ENCODE assay signal across 13 mouse cellular contexts in genomic region chr2:32358381-32358780, GRCm38 (mm10). TPM values are rescaled to one million over a fixed set of nuclear protein-coding genes. Genes with fewer than 3 reads are reported as not detected.
"Had no signal": no experiment of that assay in that cellular context is flagged by ENCODE, and none has a peak within 500 bp of the region (broad histone marks: within the 10 kb centered on the region; RNA-seq: fewer than 3 reads in every experiment).

No protein-coding gene starts in this region.

- H3K4me3 ChIP-seq: limb, embryonic 13.5 days; midbrain, embryonic 12.5 days; myocyte; neural tube, embryonic 15.5 days had no signal

- H3K9ac ChIP-seq: limb, embryonic 13.5 days; liver, embryonic 14.5 days; midbrain, embryonic 12.5 days; neural tube, embryonic 15.5 days had no signal

- H3K36me3 ChIP-seq: limb, embryonic 13.5 days; midbrain, embryonic 12.5 days; neural tube, embryonic 15.5 days had no signal

- DNase-seq: kidney, adult 9 months; kidney, postnatal 36 days; lung, adult 18-20 months; right cerebral cortex, adult 18-20 months; right cerebral cortex, postnatal 25 days; thymus, postnatal 4 days had no signal

- H3K27ac ChIP-seq: kidney, postnatal 0 days; limb, embryonic 13.5 days; liver, embryonic 14.5 days; midbrain, embryonic 12.5 days; neural tube, embryonic 15.5 days had no signal

- H3K9me3 ChIP-seq: limb, embryonic 13.5 days; midbrain, embryonic 12.5 days; neural tube, embryonic 15.5 days had no signal

- H3K4me2 ChIP-seq: limb, embryonic 13.5 days; midbrain, embryonic 12.5 days; neural tube, embryonic 15.5 days had no signal

RNA-seq across cellular contexts. Expression of gene Dnm1, which starts 5.2 kb away (rescaled TPM):
- total RNA-seq: megakaryocyte-erythroid progenitor cell, adult 5-6 weeks had no signal
